Mouse (Mus musculus) kidney, postnatal 10 days (tissue): Measurements from ENCODE around the gene Platr25.
"Not testable (repeated sequence)": the region's sequence is repeated elsewhere in the genome, so short reads cannot be mapped to it uniquely, and the experiment has no call there.

ENCODE experiments used
- DNase-seq: peaks from one replicate; pipeline ENCODE4 v3.0.0; 2021; ENCODE audit warnings: mixed read lengths

Gene Platr25

GRCm38 (mm10) chr13:62760432-62761415 lies at the start of gene Platr25:
Gene Platr25 (minus strand): TSS chr13:62760709.
- peak; percentile 60 for DNase-seq

GRCm38 (mm10) chr13:62807981-62808380 lies 47.5 kb upstream of the Platr25 start:
- DNase-seq, result not testable (repeated sequence)

GRCm38 (mm10) chr13:62786135-62786493 lies 25.6 kb upstream of the Platr25 start:
- DNase-seq, result not testable (repeated sequence)

- peak; percentile 54 for DNase-seq
Observed at GRCm38 (mm10) chr13:62785199-62786134, 25.0 kb upstream of the Platr25 start, which contains the start of gene Gm5141. Gene Gm5141 (minus strand): TSS chr13:62785808.

GRCm38 (mm10) chr13:62763806-62764205 lies 3.3 kb upstream of the Platr25 start:
- DNase-seq, result peak; percentile 56

GRCm38 (mm10) chr13:62733322-62733721 lies 27.2 kb downstream of the Platr25 start:
- no peak for DNase-seq

GRCm38 (mm10) chr13:62712611-62713010 lies 47.9 kb downstream of the Platr25 start:
- not testable (repeated sequence) for DNase-seq

GRCm38 (mm10) chr13:62685287-62685648 lies 75.2 kb downstream of the Platr25 start:
- DNase-seq, result not testable (repeated sequence)

- peak; percentile 45 for DNase-seq
Observed at GRCm38 (mm10) chr13:62684608-62685286, 75.8 kb downstream of the Platr25 start.

GRCm38 (mm10) chr13:62653369-62653743 lies 107.2 kb downstream of the Platr25 start:
- DNase-seq, result no peak

- DNase-seq, result peak; percentile 75
Observed at GRCm38 (mm10) chr13:62652681-62653368, 107.7 kb downstream of the Platr25 start.

- peak; percentile 40 for DNase-seq
Observed at GRCm38 (mm10) chr13:62627071-62627470, 133.4 kb downstream of the Platr25 start.

GRCm38 (mm10) chr13:62624277-62624665 lies 136.2 kb downstream of the Platr25 start:
- not testable (repeated sequence) for DNase-seq

GRCm38 (mm10) chr13:62623577-62624276 lies 136.8 kb downstream of the Platr25 start, which contains the start of gene 6720489N17Rik:
Gene 6720489N17Rik (minus strand): TSS chr13:62624182.
- peak; percentile 85 for DNase-seq
